Mouse (Mus musculus): ENCODE measurements around the gene Gm19684.
"Not testable (repeated sequence)": the region's sequence is repeated elsewhere in the genome, so short reads cannot be mapped to it uniquely, and the experiment has no call there.

Gm19684 gene

GRCm38 (mm10) chr17:36121352-36122020, at the start of gene Gm19684:
Gene Gm19684 (plus strand): TSS chr17:36121678.
- DNase-seq: peak; percentile 77 to 88

- DNase-seq: not testable (repeated sequence)
Measured at GRCm38 (mm10) chr17:36081901-36082300, 39.6 kb upstream of the Gm19684 start.

- not testable (repeated sequence) for DNase-seq
Measured at GRCm38 (mm10) chr17:36082519-36083232, 38.8 kb upstream of the Gm19684 start.

GRCm38 (mm10) chr17:36083266-36083869, 38.1 kb upstream of the Gm19684 start:
- DNase-seq: peak; percentile 55 to 67

GRCm38 (mm10) chr17:36083870-36084451, 37.5 kb upstream of the Gm19684 start:
- DNase-seq: no peak

GRCm38 (mm10) chr17:36085976-36086375, 35.5 kb upstream of the Gm19684 start:
- not testable (repeated sequence) for DNase-seq

- DNase-seq: not testable (repeated sequence)
Measured at GRCm38 (mm10) chr17:36091933-36092332, 29.5 kb upstream of the Gm19684 start.

- not testable (repeated sequence) for DNase-seq
Measured at GRCm38 (mm10) chr17:36092520-36092919, 29.0 kb upstream of the Gm19684 start.

GRCm38 (mm10) chr17:36093936-36094335, 27.5 kb upstream of the Gm19684 start:
- no peak for DNase-seq

- DNase-seq: not testable (repeated sequence)
Measured at GRCm38 (mm10) chr17:36099603-36100002, 21.9 kb upstream of the Gm19684 start.

- DNase-seq: not testable (repeated sequence)
Measured at GRCm38 (mm10) chr17:36102091-36102490, 19.4 kb upstream of the Gm19684 start.

GRCm38 (mm10) chr17:36110129-36110528, 11.3 kb upstream of the Gm19684 start:
- not testable (repeated sequence) for DNase-seq

GRCm38 (mm10) chr17:36110641-36111509, 10.6 kb upstream of the Gm19684 start:
- DNase-seq: peak; percentile 3 to 17

- peak; percentile 17 to 41 for DNase-seq
Measured at GRCm38 (mm10) chr17:36111510-36111868, 10.0 kb upstream of the Gm19684 start.

GRCm38 (mm10) chr17:36113979-36114593, 7.4 kb upstream of the Gm19684 start:
- peak in 1 of 2 experiments; percentile 15 for DNase-seq

GRCm38 (mm10) chr17:36116545-36116944, 4.9 kb upstream of the Gm19684 start:
- not testable (repeated sequence) for DNase-seq

- not testable (repeated sequence) for DNase-seq
Measured at GRCm38 (mm10) chr17:36120839-36121238, 639 bp upstream of the Gm19684 start.

GRCm38 (mm10) chr17:36124111-36124510, 2.6 kb downstream of the Gm19684 start:
- not testable (repeated sequence) for DNase-seq

- not testable (repeated sequence) for DNase-seq
Measured at GRCm38 (mm10) chr17:36128525-36128924, 7.0 kb downstream of the Gm19684 start.

GRCm38 (mm10) chr17:36128968-36129817, 7.7 kb downstream of the Gm19684 start, which contains the start of gene Gm7030:
Gene Gm7030 (minus strand): TSS chr17:36129425.
- peak; percentile 54 to 65 for DNase-seq

Measured in lung, adult 18-20 months (tissue).